Mouse (Mus musculus) bone marrow, adult 2 months (tissue): ENCODE measurements around the gene Klhl23.
A peak's percentile ranks its signal among the peaks of the same experiment; 100 is the strongest.

Source experiments
- CTCF ChIP-seq: fragments of 200-500 bp; IDR thresholded peaks from 2 replicates; pipeline ENCODE4 v1.5.1; 2011; ENCODE audit warnings: low read length, control low read depth; ENCODE audit not compliant: control insufficient read depth, insufficient read depth
- POLR2A ChIP-seq: fragments of 200-500 bp; IDR thresholded peaks from 2 replicates; pipeline ENCODE4 v1.6.1; 2011; ENCODE audit warnings: low read depth, mild to moderate bottlenecking, control low read depth, low read length, borderline replicate concordance; ENCODE audit not compliant: control insufficient read depth

GRCm38 (mm10) chr2:69885451-69886305, 63.9 kb downstream of the Klhl23 start, which contains the start of gene Mettl5:
- TF ChIP-seq POLR2A (peak; percentile 89), CTCF (peak; percentile 54)
